Mouse (Mus musculus): Measurements from ENCODE around the gene Ninj2. TPM values are rescaled to one million over a fixed set of nuclear protein-coding genes. Genes with fewer than 3 reads are reported as not detected.

Gene Ninj2
- polyA plus RNA-seq, 1 experiment from 2014 or later, result not detected

DNA sequence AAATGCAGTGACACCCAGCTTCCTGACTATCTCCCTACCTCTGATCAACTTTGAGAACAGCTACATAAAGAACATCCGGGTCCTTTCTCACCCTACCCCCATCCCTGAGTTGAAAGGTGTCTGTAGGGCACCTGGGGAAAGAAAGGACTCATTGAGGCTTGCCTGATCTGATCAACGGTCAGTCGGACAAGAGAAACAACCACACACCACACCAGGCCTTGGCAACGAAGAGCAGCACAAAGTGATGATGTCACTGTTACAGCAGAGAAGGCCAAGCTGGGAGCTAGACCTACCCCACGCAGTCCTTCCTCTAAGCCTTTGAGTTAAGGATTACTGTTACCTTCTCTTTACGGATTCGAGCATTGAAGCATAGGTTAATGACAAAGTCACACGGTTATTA lies 54.3 kb downstream of the Ninj2 start:
- Histone ChIP-seq H3K4me3 (no peak overlapping the region), H3K9me3 (no peaks in the 10 kb centered on the region), H3K9ac (no peak overlapping the region), H3K4me1 (peaks cover 12% of the 10 kb centered on the region; the same call in 1 of the 2 replicates), H3K4me2 (replicated peaks) (no peak overlapping the region), H3K36me3 (no peaks in the 10 kb centered on the region), H3K27me3 (no peaks in the 10 kb centered on the region), H3K27ac (no peak overlapping the region)
- 80% methylated on average over 8 of the region's 8 CpGs for WGBS
- no peak for ATAC-seq (ENCODE audit: insufficient number of reproducible peaks, insufficient read depth, low FRiP score, low TSS enrichment)

GRCm38 (mm10) chr6:120148716-120149392 lies 55.7 kb downstream of the Ninj2 start:
- Histone ChIP-seq H3K4me1 (peaks cover 12% of the 10 kb centered on the region; the same call in 1 of the 2 replicates), H3K9me3 (no peaks in the 10 kb centered on the region), H3K27ac (0 out of 2 replicates have a peak overlapping the region, but pooled peaks have one; percentile 30), H3K36me3 (no peaks in the 10 kb centered on the region), H3K9ac (no peak overlapping the region), H3K4me3 (no peak overlapping the region), H3K27me3 (no peaks in the 10 kb centered on the region), H3K4me2 (replicated peaks) (no peak overlapping the region)
- WGBS, result 71% methylated on average over 12 of the region's 12 CpGs
- no peak; the same call in 1 of the 2 replicates for ATAC-seq (ENCODE audit: insufficient number of reproducible peaks, insufficient read depth, low FRiP score, low TSS enrichment)

GRCm38 (mm10) chr6:120149458-120150120 lies 56.4 kb downstream of the Ninj2 start:
- Histone ChIP-seq H3K9me3 (no peaks in the 10 kb centered on the region), H3K27me3 (no peaks in the 10 kb centered on the region), H3K4me2 (replicated peaks) (no peak overlapping the region), H3K4me1 (peaks cover 12% of the 10 kb centered on the region; the same call in 1 of the 2 replicates), H3K36me3 (no peaks in the 10 kb centered on the region), H3K9ac (no peak overlapping the region), H3K27ac (no peak overlapping the region), H3K4me3 (no peak overlapping the region)
- no peak for ATAC-seq (ENCODE audit: insufficient number of reproducible peaks, insufficient read depth, low FRiP score, low TSS enrichment)
- 74% methylated on average over 12 of the region's 12 CpGs for WGBS

- WGBS, result 64% methylated on average over 3 of the region's 3 CpGs
- Histone ChIP-seq H3K4me1 (peaks cover 12% of the 10 kb centered on the region; the same call in 1 of the 2 replicates), H3K4me2 (replicated peaks) (no peak overlapping the region), H3K27ac (no peak overlapping the region), H3K4me3 (no peak overlapping the region), H3K9me3 (no peaks in the 10 kb centered on the region), H3K9ac (no peak overlapping the region), H3K27me3 (no peaks in the 10 kb centered on the region), H3K36me3 (no peaks in the 10 kb centered on the region)
- ATAC-seq (ENCODE audit: insufficient number of reproducible peaks, insufficient read depth, low FRiP score, low TSS enrichment), result no peak
These were observed 57.1 kb downstream of the Ninj2 start for GRCm38 (mm10) chr6:120150206-120150605.

DNA sequence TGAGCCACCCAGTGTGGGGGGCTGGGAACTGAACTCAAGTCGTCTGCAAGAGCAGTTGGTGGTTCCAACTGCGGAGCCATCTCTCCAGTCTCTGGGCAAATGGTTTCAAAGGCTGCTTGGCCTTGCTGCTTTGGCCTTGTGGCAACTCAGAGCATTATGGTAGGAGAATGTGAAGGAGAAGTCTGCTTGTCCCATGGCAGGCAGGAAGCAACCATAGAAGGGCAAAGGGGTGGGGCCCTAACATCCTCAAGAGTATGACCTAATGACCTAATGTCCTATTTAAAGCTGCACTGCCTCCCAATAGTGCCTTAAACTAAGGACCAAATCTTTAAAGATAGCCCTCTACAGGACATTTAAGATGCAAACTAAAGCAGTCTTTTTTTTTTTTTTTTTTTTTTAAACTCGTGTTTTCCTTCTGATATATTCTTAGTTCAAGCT lies 58.5 kb downstream of the Ninj2 start:
- no peak for ATAC-seq (ENCODE audit: insufficient number of reproducible peaks, insufficient read depth, low FRiP score, low TSS enrichment)
- H3K27ac ChIP-seq, result no peak overlapping the region
- H3K4me1 ChIP-seq, result peaks cover 12% of the 10 kb centered on the region; the same call in 1 of the 2 replicates
- no peaks in the 10 kb centered on the region for H3K27me3 ChIP-seq
- H3K36me3 ChIP-seq, result no peaks in the 10 kb centered on the region
- no peak overlapping the region for H3K4me3 ChIP-seq
- no peak overlapping the region for H3K4me2 ChIP-seq (replicated peaks)
- H3K9me3 ChIP-seq, result no peaks in the 10 kb centered on the region
- WGBS, result 55% methylated on average over 3 of the region's 3 CpGs
- H3K9ac ChIP-seq, result no peak overlapping the region

DNA sequence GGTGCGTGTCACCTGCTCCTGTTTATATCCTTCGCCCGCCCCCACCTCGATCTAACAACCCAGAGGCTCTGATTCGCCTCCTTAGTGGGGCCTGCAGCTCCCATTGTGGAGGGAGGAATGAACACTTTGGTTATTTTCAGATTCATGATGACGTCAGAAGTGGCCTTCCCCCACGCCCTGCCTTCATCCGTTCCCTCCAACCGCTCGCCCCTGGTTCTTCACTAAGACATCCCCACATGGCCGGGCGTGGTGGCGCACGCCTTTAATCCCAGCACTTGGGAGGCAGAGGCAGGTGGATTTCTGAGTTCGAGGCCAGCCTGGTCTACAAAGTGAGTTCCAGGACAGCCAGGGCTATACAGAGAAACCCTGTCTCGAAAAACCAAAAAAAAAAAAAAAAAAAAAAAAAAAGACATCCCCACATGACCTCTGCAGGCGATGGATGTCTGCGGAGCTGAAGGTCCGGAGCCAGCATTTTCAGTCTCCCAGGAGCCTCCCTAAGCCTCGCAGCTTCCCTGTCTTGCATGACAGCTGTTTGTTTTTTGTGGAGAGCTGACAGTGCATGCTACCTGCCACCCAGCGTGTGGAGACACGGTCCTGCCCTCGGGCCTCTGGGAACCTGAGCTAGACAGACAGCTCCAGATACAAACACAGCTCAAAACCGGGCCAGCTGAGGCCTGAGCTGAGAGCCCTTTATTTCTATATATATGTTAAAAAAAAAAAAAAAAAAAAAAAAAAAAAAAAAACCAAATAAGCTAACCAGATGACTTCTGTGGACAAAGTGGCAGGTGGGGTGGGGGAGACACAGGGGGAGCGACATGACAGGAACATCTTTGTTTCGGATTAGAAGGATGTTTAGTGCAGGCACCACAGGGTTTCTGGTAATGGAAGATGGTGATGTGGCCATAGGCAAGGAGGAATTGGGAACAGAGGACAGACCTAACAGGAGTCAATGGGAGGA lies 59.9 kb downstream of the Ninj2 start:
- H3K4me2 ChIP-seq (replicated peaks), result no peak overlapping the region
- no peaks in the 10 kb centered on the region for H3K27me3 ChIP-seq
- H3K4me3 ChIP-seq, result no peak overlapping the region
- H3K36me3 ChIP-seq, result no peaks in the 10 kb centered on the region
- no peak overlapping the region for H3K9ac ChIP-seq
- no peak for ATAC-seq (ENCODE audit: insufficient number of reproducible peaks, insufficient read depth, low FRiP score, low TSS enrichment)
- no peaks in the 10 kb centered on the region for H3K9me3 ChIP-seq
- 73% methylated on average over 25 of the region's 26 CpGs for WGBS
- 0 out of 2 replicates have a peak overlapping the region, but pooled peaks have one; percentile 9 for H3K27ac ChIP-seq
- peaks cover 12% of the 10 kb centered on the region; the same call in 1 of the 2 replicates for H3K4me1 ChIP-seq

GRCm38 (mm10) chr6:120154526-120155309 lies 61.6 kb downstream of the Ninj2 start:
- H3K9ac ChIP-seq, result no peak overlapping the region
- no peaks in the 10 kb centered on the region for H3K36me3 ChIP-seq
- no peak for ATAC-seq (ENCODE audit: insufficient number of reproducible peaks, insufficient read depth, low FRiP score, low TSS enrichment)
- peaks cover 6% of the 10 kb centered on the region for H3K4me1 ChIP-seq
- no peak overlapping the region for H3K4me3 ChIP-seq
- 70% methylated on average over 5 of the region's 5 CpGs for WGBS
- H3K27me3 ChIP-seq, result no peaks in the 10 kb centered on the region
- H3K27ac ChIP-seq, result no peak overlapping the region
- H3K4me2 ChIP-seq (replicated peaks), result no peak overlapping the region
- H3K9me3 ChIP-seq, result no peaks in the 10 kb centered on the region

GRCm38 (mm10) chr6:120155510-120155909 lies 62.4 kb downstream of the Ninj2 start:
- no peak for ATAC-seq (ENCODE audit: insufficient number of reproducible peaks, insufficient read depth, low FRiP score, low TSS enrichment)
- Histone ChIP-seq H3K27ac (no peak overlapping the region), H3K4me1 (peaks cover 6% of the 10 kb centered on the region), H3K36me3 (no peaks in the 10 kb centered on the region), H3K27me3 (no peaks in the 10 kb centered on the region), H3K9me3 (no peaks in the 10 kb centered on the region), H3K4me2 (replicated peaks) (no peak overlapping the region), H3K4me3 (no peak overlapping the region), H3K9ac (no peak overlapping the region)
- WGBS, result 83% methylated on average over 4 of the region's 4 CpGs

DNA sequence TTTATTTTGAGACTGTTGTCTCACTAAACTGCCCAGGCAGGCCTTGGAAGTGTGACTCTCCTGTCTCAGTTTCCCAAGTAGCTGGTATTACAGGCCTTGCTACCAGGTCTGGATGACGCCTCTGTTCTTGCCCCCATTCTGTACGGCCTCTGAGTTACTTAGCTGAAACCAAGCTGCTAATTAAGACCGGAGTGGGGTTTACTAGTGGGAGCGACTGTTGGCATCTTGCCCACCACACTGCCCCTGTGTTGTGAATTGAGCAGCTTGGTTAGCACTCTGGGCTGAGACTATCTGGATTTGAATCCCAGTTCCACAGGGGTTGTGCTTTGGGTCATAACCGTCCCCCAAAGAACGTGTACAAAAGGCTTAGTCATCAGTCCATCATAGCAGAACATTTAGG lies 64.3 kb downstream of the Ninj2 start:
- H3K4me2 ChIP-seq (replicated peaks), result no peak overlapping the region
- no peaks in the 10 kb centered on the region for H3K27me3 ChIP-seq
- H3K36me3 ChIP-seq, result no peaks in the 10 kb centered on the region
- 73% methylated on average over 6 of the region's 6 CpGs for WGBS
- peaks cover 6% of the 10 kb centered on the region for H3K4me1 ChIP-seq
- H3K9me3 ChIP-seq, result no peaks in the 10 kb centered on the region
- H3K4me3 ChIP-seq, result no peak overlapping the region
- H3K9ac ChIP-seq, result no peak overlapping the region
- H3K27ac ChIP-seq, result no peak overlapping the region
- ATAC-seq (ENCODE audit: insufficient number of reproducible peaks, insufficient read depth, low FRiP score, low TSS enrichment), result no peak

DNA sequence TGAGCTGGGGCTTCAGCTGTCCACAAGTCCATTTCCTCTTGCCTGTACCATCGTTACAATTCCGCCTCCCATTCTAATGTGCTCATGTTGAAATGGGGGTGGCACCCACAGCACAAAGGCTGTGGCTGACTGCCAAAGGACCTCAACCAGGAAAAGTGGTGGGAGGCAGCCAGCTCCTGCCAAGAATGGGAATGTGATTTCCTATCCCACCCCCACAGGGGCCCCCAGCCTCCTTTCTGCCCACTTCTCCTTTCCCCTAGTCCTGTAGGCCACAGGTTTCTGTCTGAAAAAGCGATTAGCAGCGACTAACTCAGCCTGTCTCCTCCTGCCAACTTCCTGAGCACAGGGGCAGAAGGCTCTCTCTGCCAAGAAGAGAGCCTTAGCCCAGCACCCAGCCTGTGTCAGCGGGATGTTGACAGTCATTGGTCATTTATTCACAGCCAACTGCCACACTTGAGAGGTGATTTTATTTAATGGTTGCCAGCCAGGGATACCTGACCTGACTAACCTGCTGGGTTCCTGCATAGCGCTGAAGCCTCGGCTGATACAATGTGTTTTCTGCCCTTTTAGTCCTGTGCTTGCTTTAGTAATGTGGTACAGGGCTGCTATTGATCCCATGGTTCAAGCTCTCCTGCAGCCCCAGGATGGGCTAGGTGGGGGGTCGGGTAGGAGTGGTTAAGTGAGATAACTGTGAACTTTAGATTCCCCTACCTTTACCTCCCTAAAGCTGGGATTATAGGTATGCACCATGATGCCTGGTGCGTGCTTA lies 66.2 kb downstream of the Ninj2 start:
- peaks cover 6% of the 10 kb centered on the region for H3K4me1 ChIP-seq
- no peaks in the 10 kb centered on the region for H3K9me3 ChIP-seq
- no peak overlapping the region for H3K4me3 ChIP-seq
- ATAC-seq (ENCODE audit: insufficient number of reproducible peaks, insufficient read depth, low FRiP score, low TSS enrichment), result no peak
- H3K36me3 ChIP-seq, result no peaks in the 10 kb centered on the region
- no peaks in the 10 kb centered on the region for H3K27me3 ChIP-seq
- 61% methylated on average over 9 of the region's 9 CpGs for WGBS
- H3K9ac ChIP-seq, result no peak overlapping the region
- H3K4me2 ChIP-seq (replicated peaks), result no peak overlapping the region
- peak overlapping the region; percentile 12; the same call in 1 of the 2 replicates for H3K27ac ChIP-seq

Measured in embryonic facial prominence, embryonic 12.5 days (tissue).